Mouse (Mus musculus) midbrain, embryonic 15.5 days (tissue): ENCODE data around the gene Gstm7. TPM values are rescaled to one million over a fixed set of nuclear protein-coding genes. Genes with fewer than 3 reads are reported as not detected.

ENCODE experiments used
- ATAC-seq: fragments of 200-750 bp; cut with Nextera tagmentation; replicated peaks from 2 replicates; pipeline ENCODE4 v1.8.0; 2017; ENCODE audit warnings: moderate TSS enrichment
- H3K27ac ChIP-seq: fragments of 300-500 bp; sonication (generic); 2 replicates; pipeline ENCODE4 v1.5.1; 2015; ENCODE audit warnings: mild to moderate bottlenecking, inconsistent platforms
- H3K27me3 ChIP-seq: fragments of 300-500 bp; sonication (generic); replicated peaks from 2 replicates; pipeline ENCODE4 v1.6.1; 2015; ENCODE audit warnings: inconsistent platforms
- H3K36me3 ChIP-seq: fragments of 300-500 bp; sonication (generic); replicated peaks from 2 replicates; pipeline ENCODE4 v1.6.1; 2015; ENCODE audit warnings: inconsistent platforms
- H3K4me1 ChIP-seq: fragments of 300-500 bp; sonication (generic); 2 replicates; pipeline ENCODE4 v1.6.1; 2015; ENCODE audit warnings: inconsistent platforms
- H3K4me2 ChIP-seq: fragments of 300-500 bp; sonication (generic); 2 replicates; pipeline ENCODE4 v1.6.1; 2015; ENCODE audit warnings: inconsistent platforms, mild to moderate bottlenecking, moderate library complexity
- H3K4me3 ChIP-seq: fragments of 300-500 bp; sonication (generic); 2 replicates; pipeline ENCODE4 v1.5.1; 2015; ENCODE audit warnings: mild to moderate bottlenecking, inconsistent platforms
- H3K9ac ChIP-seq: fragments of 300-500 bp; sonication (generic); 2 replicates; pipeline ENCODE4 v1.6.1; 2015; ENCODE audit warnings: mild to moderate bottlenecking, inconsistent platforms
- H3K9me3 ChIP-seq: fragments of 300-500 bp; sonication (generic); 2 replicates; pipeline ENCODE4 v1.6.1; 2016; ENCODE audit warnings: inconsistent platforms
- WGBS: fragments of 180-500 bp; shearing (Covaris S2); methylation state at CpG from one replicate; pipeline ENCODE4 v1.1.7; 2015; ENCODE audit warnings: mixed read lengths; 5-methylcytosine and 5-hydroxymethylcytosine counted together
- polyA plus RNA-seq: library from polyadenylated mRNA; unstranded; fragments of >200 nt; fragmentation: Nextera tagmentation; extraction: Ambion mirVana; gene quantifications from 2 replicates; pipeline ENCODE4 v1.2.1, GENCODE M21; 2015

Gene Gstm7
- polyA plus RNA-seq, 1 experiment from 2014 or later: 63.6 TPM

- Histone ChIP-seq H3K4me2 (no peak overlapping the region), H3K9me3 (no peaks in the 10 kb centered on the region), H3K4me3 (no peak overlapping the region), H3K9ac (no peak overlapping the region), H3K4me1 (peaks cover 24% of the 10 kb centered on the region), H3K27me3 (no peaks in the 10 kb centered on the region), H3K27ac (no peak overlapping the region), H3K36me3 (no peaks in the 10 kb centered on the region)
- no peak for ATAC-seq
- 96% methylated on average over 4 of the region's 4 CpGs for WGBS
Observed at GRCm38 (mm10) chr3:107929731-107930130, 1.9 kb downstream of the Gstm7 start.

- H3K9ac ChIP-seq: no peak overlapping the region
Observed at GRCm38 (mm10) chr3:107929243-107929642, 2.4 kb downstream of the Gstm7 start.

GRCm38 (mm10) chr3:107928691-107929090 is 2.9 kb downstream of the Gstm7 start:
- H3K4me2 ChIP-seq: no peak overlapping the region
- H3K4me1 ChIP-seq: peaks cover 24% of the 10 kb centered on the region
- no peaks in the 10 kb centered on the region for H3K27me3 ChIP-seq
- no peak overlapping the region for H3K4me3 ChIP-seq
- WGBS: 88% methylated on average over 11 of the region's 11 CpGs
- H3K9me3 ChIP-seq: no peaks in the 10 kb centered on the region
- H3K9ac ChIP-seq: no peak overlapping the region
- H3K27ac ChIP-seq: 0 out of 2 replicates have a peak overlapping the region, but pooled peaks have one; percentile 5
- ATAC-seq: no peak
- no peaks in the 10 kb centered on the region for H3K36me3 ChIP-seq

More at GRCm38 (mm10) chr3:107929243-107929642, 2.4 kb downstream of the Gstm7 start:
- Histone ChIP-seq H3K27ac (no peak overlapping the region), H3K36me3 (no peaks in the 10 kb centered on the region), H3K4me1 (peaks cover 24% of the 10 kb centered on the region), H3K4me3 (no peak overlapping the region), H3K9me3 (no peaks in the 10 kb centered on the region), H3K4me2 (no peak overlapping the region), H3K27me3 (no peaks in the 10 kb centered on the region)
- WGBS: 87% methylated on average over 4 of the region's 4 CpGs
- no peak for ATAC-seq

- no peak overlapping the region for H3K4me3 ChIP-seq
- no peak for ATAC-seq
- 65% methylated on average over 3 of the region's 3 CpGs for WGBS
- H3K36me3 ChIP-seq: no peaks in the 10 kb centered on the region
- no peak overlapping the region for H3K4me2 ChIP-seq
- H3K9me3 ChIP-seq: no peaks in the 10 kb centered on the region
- H3K4me1 ChIP-seq: peaks cover 24% of the 10 kb centered on the region
- no peaks in the 10 kb centered on the region for H3K27me3 ChIP-seq
- H3K27ac ChIP-seq: no peak overlapping the region
- no peak overlapping the region for H3K9ac ChIP-seq
Observed at GRCm38 (mm10) chr3:107927841-107928240, 3.8 kb downstream of the Gstm7 start.

- Histone ChIP-seq H3K9ac (no peak overlapping the region), H3K9me3 (no peaks in the 10 kb centered on the region), H3K36me3 (no peaks in the 10 kb centered on the region), H3K4me3 (no peak overlapping the region), H3K4me2 (no peak overlapping the region), H3K27me3 (no peaks in the 10 kb centered on the region), H3K27ac (no peak overlapping the region), H3K4me1 (0 out of 2 replicates have a peak, but pooled peaks cover 9% of the 10 kb centered on the region)
- ATAC-seq: no peak
- 89% methylated on average over 3 of the region's 3 CpGs for WGBS
Observed at GRCm38 (mm10) chr3:107925335-107925734, 6.3 kb downstream of the Gstm7 start.

GRCm38 (mm10) chr3:107920348-107920747 is 11.3 kb downstream of the Gstm7 start:
- Histone ChIP-seq H3K27me3 (no peaks in the 10 kb centered on the region), H3K27ac (no peak overlapping the region), H3K4me1 (no peaks in the 10 kb centered on the region), H3K36me3 (no peaks in the 10 kb centered on the region), H3K9me3 (no peaks in the 10 kb centered on the region), H3K4me2 (no peak overlapping the region), H3K9ac (no peak overlapping the region), H3K4me3 (no peak overlapping the region)
- ATAC-seq: no peak
- 93% methylated on average over 5 of the region's 5 CpGs for WGBS

- no peak overlapping the region for H3K4me2 ChIP-seq
Observed at GRCm38 (mm10) chr3:107917783-107918408, 13.7 kb downstream of the Gstm7 start.

GRCm38 (mm10) chr3:107917097-107917496 is 14.5 kb downstream of the Gstm7 start:
- no peaks in the 10 kb centered on the region for H3K36me3 ChIP-seq
- H3K27me3 ChIP-seq: no peaks in the 10 kb centered on the region
- no peak overlapping the region for H3K4me2 ChIP-seq
- no peaks in the 10 kb centered on the region for H3K9me3 ChIP-seq
- H3K4me1 ChIP-seq: no peaks in the 10 kb centered on the region
- 83% methylated on average over 3 of the region's 3 CpGs for WGBS
- no peak for ATAC-seq
- H3K9ac ChIP-seq: no peak overlapping the region
- no peak overlapping the region for H3K27ac ChIP-seq
- H3K4me3 ChIP-seq: no peak overlapping the region

More at GRCm38 (mm10) chr3:107917783-107918408, 13.7 kb downstream of the Gstm7 start:
- no peak overlapping the region for H3K27ac ChIP-seq
- ATAC-seq: peak; percentile 74; the same call in 1 of the 2 replicates
- no peaks in the 10 kb centered on the region for H3K9me3 ChIP-seq
- WGBS: 64% methylated on average over 7 of the region's 7 CpGs
- no peaks in the 10 kb centered on the region for H3K4me1 ChIP-seq
- H3K27me3 ChIP-seq: no peaks in the 10 kb centered on the region
- no peak overlapping the region for H3K4me3 ChIP-seq
- no peak overlapping the region for H3K9ac ChIP-seq
- no peaks in the 10 kb centered on the region for H3K36me3 ChIP-seq

- no peaks in the 10 kb centered on the region for H3K4me1 ChIP-seq
- ATAC-seq: no peak
- H3K36me3 ChIP-seq: no peaks in the 10 kb centered on the region
- no peak overlapping the region for H3K27ac ChIP-seq
- H3K9me3 ChIP-seq: no peaks in the 10 kb centered on the region
- 78% methylated on average over 15 of the region's 15 CpGs for WGBS
- H3K9ac ChIP-seq: no peak overlapping the region
- H3K4me2 ChIP-seq: no peak overlapping the region
- H3K4me3 ChIP-seq: no peak overlapping the region
- no peaks in the 10 kb centered on the region for H3K27me3 ChIP-seq
Observed at GRCm38 (mm10) chr3:107916674-107917073, 14.9 kb downstream of the Gstm7 start.

GRCm38 (mm10) chr3:107905942-107906341 is 25.7 kb downstream of the Gstm7 start:
- no peak overlapping the region for H3K4me2 ChIP-seq
- no peaks in the 10 kb centered on the region for H3K9me3 ChIP-seq
- ATAC-seq: no peak
- no peak overlapping the region for H3K4me3 ChIP-seq
- no peak overlapping the region for H3K9ac ChIP-seq
- no peaks in the 10 kb centered on the region for H3K4me1 ChIP-seq
- H3K27ac ChIP-seq: no peak overlapping the region
- WGBS: 66% methylated on average over 6 of the region's 6 CpGs
- H3K36me3 ChIP-seq: no peaks in the 10 kb centered on the region
- H3K27me3 ChIP-seq: no peaks in the 10 kb centered on the region

- no peak overlapping the region for H3K27ac ChIP-seq
- no peak overlapping the region for H3K9ac ChIP-seq
- H3K27me3 ChIP-seq: no peaks in the 10 kb centered on the region
- 78% methylated on average over 11 of the region's 11 CpGs for WGBS
- H3K36me3 ChIP-seq: 0 out of 2 replicates have a peak, but pooled peaks cover 5% of the 10 kb centered on the region
- ATAC-seq: no peak
- no peak overlapping the region for H3K4me2 ChIP-seq
- H3K4me3 ChIP-seq: no peak overlapping the region
- H3K4me1 ChIP-seq: peaks cover 7% of the 10 kb centered on the region
- no peaks in the 10 kb centered on the region for H3K9me3 ChIP-seq
Observed at GRCm38 (mm10) chr3:107900955-107901673, 30.5 kb downstream of the Gstm7 start.

- H3K4me3 ChIP-seq: no peak overlapping the region
- H3K4me1 ChIP-seq: peaks cover 16% of the 10 kb centered on the region
- H3K4me2 ChIP-seq: no peak overlapping the region
- 0 out of 2 replicates have a peak, but pooled peaks cover 5% of the 10 kb centered on the region for H3K36me3 ChIP-seq
- no peaks in the 10 kb centered on the region for H3K27me3 ChIP-seq
- H3K27ac ChIP-seq: no peak overlapping the region
- ATAC-seq: no peak
- no peaks in the 10 kb centered on the region for H3K9me3 ChIP-seq
- 93% methylated on average over 13 of the region's 13 CpGs for WGBS
- no peak overlapping the region for H3K9ac ChIP-seq
Observed at GRCm38 (mm10) chr3:107898691-107899090, 32.9 kb downstream of the Gstm7 start.
